Mouse (Mus musculus) forebrain, embryonic 14.5 days (tissue): Measurements from ENCODE around the gene Zfp740. TPM values are rescaled to one million over a fixed set of nuclear protein-coding genes. Genes with fewer than 3 reads are reported as not detected.

Source experiments
- ATAC-seq: fragments of 200-750 bp; cut with Nextera tagmentation; 2 replicates; pipeline ENCODE4 v1.8.0; 2017; ENCODE audit warnings: mild to moderate bottlenecking, moderate library complexity
- DNase-seq: peaks from one replicate; pipeline ENCODE4 v3.0.0-alpha.2; 2015; ENCODE audit warnings: low spot score
- H3K27ac ChIP-seq: fragments of 300-500 bp; sonication (generic); 2 replicates; pipeline ENCODE4 v1.5.1; 2014; ENCODE audit warnings: low read depth, mild to moderate bottlenecking, control low read depth, low read length, moderate library complexity
- H3K27me3 ChIP-seq: fragments of 300-500 bp; sonication (generic); replicated peaks from 2 replicates; pipeline ENCODE4 v1.6.1; 2014; ENCODE audit warnings: low read length, control low read depth, mixed read lengths; ENCODE audit not compliant: control insufficient read depth, insufficient read depth
- H3K36me3 ChIP-seq: fragments of 300-500 bp; sonication (generic); 2 replicates; pipeline ENCODE4 v1.6.1; 2014; ENCODE audit warnings: low read length, control low read depth; ENCODE audit not compliant: control insufficient read depth, insufficient read depth
- H3K4me1 ChIP-seq: fragments of 300-500 bp; sonication (generic); 2 replicates; pipeline ENCODE4 v1.6.1; 2014; ENCODE audit warnings: antibody characterized with exemption, low read length, control low read depth; ENCODE audit not compliant: control insufficient read depth, insufficient read depth
- H3K4me2 ChIP-seq: fragments of 300-500 bp; sonication (generic); 2 replicates; pipeline ENCODE4 v1.6.1; 2014; ENCODE audit warnings: mild to moderate bottlenecking, control low read depth, low read length
- H3K4me3 ChIP-seq: fragments of 300-500 bp; sonication (generic); 2 replicates; pipeline ENCODE4 v1.5.1; 2014; ENCODE audit warnings: low read depth, low read length, control low read depth
- H3K9ac ChIP-seq: fragments of 300-500 bp; sonication (generic); 2 replicates; pipeline ENCODE4 v1.6.1; 2014; ENCODE audit warnings: mild to moderate bottlenecking, low read length, control low read depth, moderate library complexity
- H3K9me3 ChIP-seq: fragments of 300-500 bp; sonication (generic); replicated peaks from 2 replicates; pipeline ENCODE4 v1.6.1; 2016; ENCODE audit warnings: low read length, control low read depth, mixed read lengths; ENCODE audit not compliant: control insufficient read depth
- WGBS: fragments of 180-500 bp; shearing (Covaris S2); extraction: QIAGEN DNeasy Blood & Tissue Kit; methylation state at CpG from one replicate; pipeline ENCODE4 v1.1.7; 2014; 5-methylcytosine and 5-hydroxymethylcytosine counted together
- polyA plus RNA-seq: library from polyadenylated mRNA; unstranded; fragments of >200 nt; fragmentation: Nextera tagmentation; extraction: Ambion mirVana; gene quantifications from 2 replicates; pipeline ENCODE4 v1.2.1, GENCODE M21; 2014

Gene Zfp740
- polyA plus RNA-seq, 1 experiment from 2014 or later = 52.1 TPM

GRCm38 (mm10) chr15:102203835-102204381 lies 859 bp downstream of the Zfp740 start:
- Histone ChIP-seq H3K4me2 (peak overlapping the region; percentile 62), H3K4me1 (peaks cover 19% of the 10 kb centered on the region), H3K27ac (peak overlapping the region; percentile 99), H3K27me3 (no peaks in the 10 kb centered on the region), H3K4me3 (peak overlapping the region; percentile 83), H3K36me3 (peaks cover 33% of the 10 kb centered on the region), H3K9ac (peak overlapping the region; percentile 86), H3K9me3 (no peaks in the 10 kb centered on the region)
- 0% methylated on average over 26 of the region's 72 CpGs for WGBS
- ATAC-seq (peak; percentile 32), DNase-seq (peak; percentile 77)

- 41% methylated on average over 19 of the region's 19 CpGs for whole genome bisulfite sequencing
- ATAC-seq (no peak), DNase-seq (peak; percentile 5)
Observed at GRCm38 (mm10) chr15:102204674-102205505, 1.8 kb downstream of the Zfp740 start, which contains the start of gene Csad. TSS of gene Csad (minus strand) at chr15:102204724.

GRCm38 (mm10) chr15:102205779-102206178 lies 2.7 kb downstream of the Zfp740 start:
- H3K4me3 ChIP-seq = peak overlapping the region; percentile 83
- no peaks in the 10 kb centered on the region for H3K27me3 ChIP-seq
- H3K4me2 ChIP-seq = peak overlapping the region; percentile 62
- H3K9me3 ChIP-seq = no peaks in the 10 kb centered on the region
- H3K9ac ChIP-seq = peak overlapping the region; percentile 86
- H3K36me3 ChIP-seq = peaks cover 50% of the 10 kb centered on the region
- DNase-seq (peak; percentile 92), ATAC-seq (peak; percentile 46)
- peaks cover 19% of the 10 kb centered on the region for H3K4me1 ChIP-seq
- 8% methylated on average over 8 of the region's 8 CpGs for WGBS
- peak overlapping the region; percentile 99 for H3K27ac ChIP-seq

More at GRCm38 (mm10) chr15:102204674-102205505, 1.8 kb downstream of the Zfp740 start, which contains the start of gene Csad:
- peak within 1 kb of the TSS; percentile 99 for H3K27ac ChIP-seq
- peaks cover 19% of the 10 kb centered on the region for H3K4me1 ChIP-seq
- peak within 1 kb of the TSS; percentile 86 for H3K9ac ChIP-seq
- no peaks in the 10 kb centered on the region for H3K9me3 ChIP-seq
- H3K4me3 ChIP-seq = peak within 1 kb of the TSS; percentile 83
- peak within 1 kb of the TSS; percentile 62 for H3K4me2 ChIP-seq
- H3K36me3 ChIP-seq = peaks cover 41% of the 10 kb centered on the region
- no peaks in the 10 kb centered on the region for H3K27me3 ChIP-seq

- DNase-seq = no peak
- Histone ChIP-seq H3K27ac (no peak overlapping the region), H3K4me2 (no peak overlapping the region), H3K36me3 (peaks cover 63% of the 10 kb centered on the region), H3K4me3 (no peak overlapping the region), H3K27me3 (no peaks in the 10 kb centered on the region), H3K9me3 (no peaks in the 10 kb centered on the region), H3K4me1 (peaks cover 19% of the 10 kb centered on the region), H3K9ac (peak overlapping the region; percentile 17; the same call in 1 of the 2 replicates)
- 82% methylated on average over 3 of the region's 3 CpGs for WGBS
- no peak for ATAC-seq
Observed at GRCm38 (mm10) chr15:102207351-102207750, 4.3 kb downstream of the Zfp740 start.

- no peak overlapping the region for H3K27ac ChIP-seq
- no peak for DNase-seq
- H3K9me3 ChIP-seq = no peaks in the 10 kb centered on the region
- peak overlapping the region; percentile 17; the same call in 1 of the 2 replicates for H3K9ac ChIP-seq
- H3K4me3 ChIP-seq = no peak overlapping the region
- H3K36me3 ChIP-seq = peaks cover 70% of the 10 kb centered on the region
- H3K27me3 ChIP-seq = no peaks in the 10 kb centered on the region
- peaks cover 15% of the 10 kb centered on the region for H3K4me1 ChIP-seq
- no peak for ATAC-seq
- no peak overlapping the region for H3K4me2 ChIP-seq
- 94% methylated on average over 9 of the region's 9 CpGs for WGBS
Observed at GRCm38 (mm10) chr15:102208092-102208561, 5.1 kb downstream of the Zfp740 start.

GRCm38 (mm10) chr15:102209114-102209513 lies 6.1 kb downstream of the Zfp740 start:
- H3K4me1 ChIP-seq = peaks cover 15% of the 10 kb centered on the region
- no peak overlapping the region for H3K4me3 ChIP-seq
- H3K4me2 ChIP-seq = no peak overlapping the region
- no peaks in the 10 kb centered on the region for H3K27me3 ChIP-seq
- H3K36me3 ChIP-seq = peaks cover 80% of the 10 kb centered on the region
- no peak overlapping the region for H3K27ac ChIP-seq
- no peak overlapping the region for H3K9ac ChIP-seq
- 85% methylated on average over 8 of the region's 8 CpGs for WGBS
- DNase-seq (no peak), ATAC-seq (no peak)
- H3K9me3 ChIP-seq = no peaks in the 10 kb centered on the region

- no peaks in the 10 kb centered on the region for H3K27me3 ChIP-seq
- no peak overlapping the region for H3K27ac ChIP-seq
- peaks cover 92% of the 10 kb centered on the region for H3K36me3 ChIP-seq
- 93% methylated on average over 4 of the region's 4 CpGs for WGBS
- H3K4me1 ChIP-seq = peaks cover 2% of the 10 kb centered on the region; the same call in 1 of the 2 replicates
- no peak for ATAC-seq
- DNase-seq = no peak
- H3K9me3 ChIP-seq = no peaks in the 10 kb centered on the region
- H3K4me3 ChIP-seq = no peak overlapping the region
- H3K9ac ChIP-seq = no peak overlapping the region
- no peak overlapping the region for H3K4me2 ChIP-seq
Observed at GRCm38 (mm10) chr15:102210816-102211215, 7.8 kb downstream of the Zfp740 start.

GRCm38 (mm10) chr15:102211895-102212294 lies 8.8 kb downstream of the Zfp740 start:
- Histone ChIP-seq H3K4me1 (no peaks in the 10 kb centered on the region), H3K27me3 (no peaks in the 10 kb centered on the region), H3K9me3 (no peaks in the 10 kb centered on the region), H3K4me2 (no peak overlapping the region), H3K9ac (no peak overlapping the region), H3K27ac (no peak overlapping the region), H3K36me3 (peaks cover 93% of the 10 kb centered on the region), H3K4me3 (no peak overlapping the region)
- WGBS = 87% methylated on average over 6 of the region's 6 CpGs
- ATAC-seq (no peak), DNase-seq (no peak)
